Mouse (Mus musculus) kidney, postnatal 4 days (tissue): ENCODE data around the gene Epdr1.
"Not testable (repeated sequence)": the region's sequence is repeated elsewhere in the genome, so short reads cannot be mapped to it uniquely, and the experiment has no call there.

ENCODE experiments used
- DNase-seq, 2 experiments: peaks; one replicate each; pipeline ENCODE4 v3.0.0; 2021; ENCODE audit warnings: mixed read lengths in 2 of 2

Gene Epdr1

GRCm38 (mm10) chr13:19603719-19604118, 16.0 kb downstream of the Epdr1 start:
- no peak for DNase-seq

GRCm38 (mm10) chr13:19602531-19602930, 17.2 kb downstream of the Epdr1 start:
- DNase-seq, result no peak

GRCm38 (mm10) chr13:19599242-19599641, 20.5 kb downstream of the Epdr1 start:
- DNase-seq, result no peak

GRCm38 (mm10) chr13:19595141-19595540, 24.6 kb downstream of the Epdr1 start:
- DNase-seq, result no peak

- no peak for DNase-seq
These were observed 28.5 kb downstream of the Epdr1 start for GRCm38 (mm10) chr13:19590996-19591759.

- no peak for DNase-seq
These were observed 43.8 kb downstream of the Epdr1 start for GRCm38 (mm10) chr13:19575947-19576346.

GRCm38 (mm10) chr13:19574723-19575122, 45.0 kb downstream of the Epdr1 start:
- DNase-seq, result not testable (repeated sequence)

- DNase-seq, result not testable (repeated sequence)
These were observed 49.6 kb downstream of the Epdr1 start for GRCm38 (mm10) chr13:19570166-19570565.

- peak in 1 of 2 experiments; percentile 10 for DNase-seq
These were observed 57.2 kb downstream of the Epdr1 start for GRCm38 (mm10) chr13:19562510-19562909.

- DNase-seq, result peak; percentile 18 to 34
These were observed 64.3 kb downstream of the Epdr1 start for GRCm38 (mm10) chr13:19555391-19555790.
